Mouse (Mus musculus): ENCODE results near the gene Mgat4d. TPM values are rescaled to one million over a fixed set of nuclear protein-coding genes. Genes with fewer than 3 reads are reported as not detected.

The Mgat4d gene
- polyA plus RNA-seq, 1 experiment = 30.8 TPM

- no peak overlapping the region for H3K4me3 ChIP-seq (ENCODE audit: control insufficient read depth, low read depth, low read length)
- no peaks in the 10 kb centered on the region for H3K4me1 ChIP-seq (ENCODE audit: control insufficient read depth, insufficient read depth, low read length)
- TF ChIP-seq POLR2A (IDR thresholded peaks at IDR 0.05; ENCODE audit: control insufficient read depth, low read depth, low read length) = no peak
- no peak for TF ChIP-seq CTCF (IDR thresholded peaks at IDR 0.05; ENCODE audit: control insufficient read depth, insufficient read depth, insufficient replicate concordance, low read depth, low read length)
- no peak overlapping the region for H3K27ac ChIP-seq (ENCODE audit: control insufficient read depth, insufficient read depth, low read depth, low read length)
- no peaks in the 10 kb centered on the region for H3K27me3 ChIP-seq (ENCODE audit: control insufficient read depth, insufficient read depth, low read length)
- peaks cover 3% of the 10 kb centered on the region; the same call in 1 of the 2 replicates for H3K36me3 ChIP-seq (ENCODE audit: control insufficient read depth, insufficient read depth, low read length)
Observed at GRCm38 (mm10) chr8:83408496-83408895, 60.2 kb downstream of the Mgat4d start.

- TF ChIP-seq POLR2A (IDR thresholded peaks at IDR 0.05; ENCODE audit: control insufficient read depth, low read depth, low read length) (no peak), CTCF (IDR thresholded peaks at IDR 0.05; ENCODE audit: control insufficient read depth, insufficient read depth, insufficient replicate concordance, low read depth, low read length) (no peak)
- Histone ChIP-seq H3K27me3 (ENCODE audit: control insufficient read depth, insufficient read depth, low read length) (no peaks in the 10 kb centered on the region), H3K4me3 (ENCODE audit: control insufficient read depth, low read depth, low read length) (no peak overlapping the region), H3K36me3 (ENCODE audit: control insufficient read depth, insufficient read depth, low read length) (peaks cover 2% of the 10 kb centered on the region), H3K4me1 (ENCODE audit: control insufficient read depth, insufficient read depth, low read length) (no peaks in the 10 kb centered on the region), H3K27ac (ENCODE audit: control insufficient read depth, insufficient read depth, low read depth, low read length) (no peak overlapping the region)
Observed at GRCm38 (mm10) chr8:83416878-83417277, 68.6 kb downstream of the Mgat4d start.

GRCm38 (mm10) chr8:83417970-83418369, 69.7 kb downstream of the Mgat4d start:
- TF ChIP-seq CTCF (IDR thresholded peaks at IDR 0.05; ENCODE audit: control insufficient read depth, insufficient read depth, insufficient replicate concordance, low read depth, low read length) (no peak), POLR2A (IDR thresholded peaks at IDR 0.05; ENCODE audit: control insufficient read depth, low read depth, low read length) (no peak)
- Histone ChIP-seq H3K4me1 (ENCODE audit: control insufficient read depth, insufficient read depth, low read length) (no peaks in the 10 kb centered on the region), H3K27me3 (ENCODE audit: control insufficient read depth, insufficient read depth, low read length) (no peaks in the 10 kb centered on the region), H3K36me3 (ENCODE audit: control insufficient read depth, insufficient read depth, low read length) (peaks cover 2% of the 10 kb centered on the region), H3K27ac (ENCODE audit: control insufficient read depth, insufficient read depth, low read depth, low read length) (no peak overlapping the region), H3K4me3 (ENCODE audit: control insufficient read depth, low read depth, low read length) (no peak overlapping the region)

- Histone ChIP-seq H3K4me1 (ENCODE audit: control insufficient read depth, insufficient read depth, low read length) (no peaks in the 10 kb centered on the region), H3K36me3 (ENCODE audit: control insufficient read depth, insufficient read depth, low read length) (peaks cover 3% of the 10 kb centered on the region), H3K27me3 (ENCODE audit: control insufficient read depth, insufficient read depth, low read length) (no peaks in the 10 kb centered on the region), H3K27ac (ENCODE audit: control insufficient read depth, insufficient read depth, low read depth, low read length) (no peak overlapping the region), H3K4me3 (ENCODE audit: control insufficient read depth, low read depth, low read length) (no peak overlapping the region)
- TF ChIP-seq CTCF (IDR thresholded peaks at IDR 0.05; ENCODE audit: control insufficient read depth, insufficient read depth, insufficient replicate concordance, low read depth, low read length) = no peak
- TF ChIP-seq POLR2A (IDR thresholded peaks at IDR 0.05; ENCODE audit: control insufficient read depth, low read depth, low read length) = no peak
Observed at GRCm38 (mm10) chr8:83418805-83419516, 70.7 kb downstream of the Mgat4d start.

- Histone ChIP-seq H3K4me1 (ENCODE audit: control insufficient read depth, insufficient read depth, low read length) (no peaks in the 10 kb centered on the region), H3K36me3 (ENCODE audit: control insufficient read depth, insufficient read depth, low read length) (peaks cover 3% of the 10 kb centered on the region), H3K27ac (ENCODE audit: control insufficient read depth, insufficient read depth, low read depth, low read length) (no peak overlapping the region), H3K4me3 (ENCODE audit: control insufficient read depth, low read depth, low read length) (no peak overlapping the region), H3K27me3 (ENCODE audit: control insufficient read depth, insufficient read depth, low read length) (no peaks in the 10 kb centered on the region)
- no peak for TF ChIP-seq CTCF (IDR thresholded peaks at IDR 0.05; ENCODE audit: control insufficient read depth, insufficient read depth, insufficient replicate concordance, low read depth, low read length)
- no peak for TF ChIP-seq POLR2A (IDR thresholded peaks at IDR 0.05; ENCODE audit: control insufficient read depth, low read depth, low read length)
Observed at GRCm38 (mm10) chr8:83421354-83421753, 73.1 kb downstream of the Mgat4d start.

GRCm38 (mm10) chr8:83423032-83423825, 75.0 kb downstream of the Mgat4d start:
- TF ChIP-seq POLR2A (IDR thresholded peaks at IDR 0.05; ENCODE audit: control insufficient read depth, low read depth, low read length) (no peak), CTCF (IDR thresholded peaks at IDR 0.05; ENCODE audit: control insufficient read depth, insufficient read depth, insufficient replicate concordance, low read depth, low read length) (no peak)
- no peaks in the 10 kb centered on the region for H3K27me3 ChIP-seq (ENCODE audit: control insufficient read depth, insufficient read depth, low read length)
- peaks cover 3% of the 10 kb centered on the region for H3K36me3 ChIP-seq (ENCODE audit: control insufficient read depth, insufficient read depth, low read length)
- no peaks in the 10 kb centered on the region for H3K4me1 ChIP-seq (ENCODE audit: control insufficient read depth, insufficient read depth, low read length)
- H3K4me3 ChIP-seq (ENCODE audit: control insufficient read depth, low read depth, low read length) = no peak overlapping the region
- H3K27ac ChIP-seq (ENCODE audit: control insufficient read depth, insufficient read depth, low read depth, low read length) = no peak overlapping the region

- no peak for TF ChIP-seq CTCF (IDR thresholded peaks at IDR 0.05; ENCODE audit: control insufficient read depth, insufficient read depth, insufficient replicate concordance, low read depth, low read length)
Observed at GRCm38 (mm10) chr8:83425202-83425601, 76.9 kb downstream of the Mgat4d start.

More at GRCm38 (mm10) chr8:83425202-83425601, 76.9 kb downstream of the Mgat4d start:
- no peak overlapping the region for H3K27ac ChIP-seq (ENCODE audit: control insufficient read depth, insufficient read depth, low read depth, low read length)
- no peaks in the 10 kb centered on the region for H3K4me1 ChIP-seq (ENCODE audit: control insufficient read depth, insufficient read depth, low read length)
- H3K4me3 ChIP-seq (ENCODE audit: control insufficient read depth, low read depth, low read length) = no peak overlapping the region
- H3K36me3 ChIP-seq (ENCODE audit: control insufficient read depth, insufficient read depth, low read length) = peaks cover 1% of the 10 kb centered on the region
- H3K27me3 ChIP-seq (ENCODE audit: control insufficient read depth, insufficient read depth, low read length) = no peaks in the 10 kb centered on the region

All from testis, adult 2 months (tissue).